9 mouse cellular contexts compared by ENCODE assay signal in the genomic region with DNA sequence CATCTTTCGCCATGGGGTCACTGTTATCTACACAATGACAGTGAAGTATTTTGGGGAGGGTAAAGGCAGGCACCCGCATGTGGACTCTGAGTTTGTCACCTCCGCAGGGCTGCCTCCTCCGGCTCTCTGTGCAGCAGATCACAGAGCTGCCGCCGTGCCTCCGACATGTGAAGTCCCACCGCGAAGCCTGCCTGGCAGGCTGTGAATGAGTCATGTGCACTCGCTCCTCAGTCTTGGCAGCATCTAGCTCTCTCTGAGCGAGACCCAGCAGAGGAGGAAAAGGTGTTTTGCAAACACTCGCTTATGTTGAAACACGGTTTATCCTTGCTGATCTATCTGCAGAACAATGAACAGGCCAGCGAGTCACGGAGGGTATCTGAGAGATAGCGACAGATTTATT. TPM values are rescaled to one million over a fixed set of nuclear protein-coding genes. Genes with fewer than 3 reads are reported as not detected.
DNase-seq lines count a peak whose midpoint lies in the region; ATAC-seq and TF ChIP-seq lines count a peak whose summit lies in the region.
"Had no signal": no experiment of that assay in that cellular context is flagged by ENCODE, and none has a peak within 500 bp of the region (broad histone marks: within the 10 kb centered on the region; RNA-seq: fewer than 3 reads in every experiment).

No protein-coding gene starts in this region.

- no peak overlapping the region for H3K9ac ChIP-seq in kidney, postnatal 0 days (ENCODE audit: low read depth, low read length)
- no peak overlapping the region for H3K9ac ChIP-seq in hindbrain, embryonic 16.5 days (ENCODE audit: low read depth, low read length)
- H3K9ac ChIP-seq: hindbrain, embryonic 15.5 days had no signal

- no peak for TF ChIP-seq CTCF in kidney, postnatal 0 days (IDR thresholded peaks at IDR 0.05; ENCODE audit: low read depth)

- no peaks in the 10 kb centered on the region for H3K36me3 ChIP-seq in kidney, postnatal 0 days (ENCODE audit: insufficient read depth, low read length)
- no peaks in the 10 kb centered on the region for H3K36me3 ChIP-seq in hindbrain, embryonic 16.5 days (ENCODE audit: control insufficient read depth, insufficient read depth, low read length)
- H3K36me3 ChIP-seq: hindbrain, embryonic 15.5 days had no signal

- no peak overlapping the region for H3K4me3 ChIP-seq in kidney, postnatal 0 days (replicated peaks; ENCODE audit: low read depth, low read length)
- no peak overlapping the region for H3K4me3 ChIP-seq in hindbrain, embryonic 16.5 days (ENCODE audit: low read length)
- H3K4me3 ChIP-seq: hindbrain, embryonic 15.5 days had no signal

- H3K27ac ChIP-seq in kidney, postnatal 0 days: no peak overlapping the region
- no peak overlapping the region for H3K27ac ChIP-seq in hindbrain, embryonic 16.5 days (ENCODE audit: low read depth, low read length)
- H3K27ac ChIP-seq: hindbrain, embryonic 15.5 days had no signal

- no peaks in the 10 kb centered on the region for H3K9me3 ChIP-seq in kidney, postnatal 0 days (replicated peaks; ENCODE audit: low read length)
- no peaks in the 10 kb centered on the region for H3K9me3 ChIP-seq in hindbrain, embryonic 16.5 days (ENCODE audit: control insufficient read depth, low read length)
- H3K9me3 ChIP-seq: hindbrain, embryonic 15.5 days had no signal

- ATAC-seq in kidney, postnatal 0 days (replicated peaks; ENCODE audit: low FRiP score, low read depth): no peak
- ATAC-seq in hindbrain, embryonic 16.5 days: no peak; the same call in 1 of the 2 replicates

- peak; percentile 11 for DNase-seq in kidney, postnatal 0 days (ENCODE audit: low spot score)
- DNase-seq in kidney, adult 8-10 months: no peak
- peak; percentile 64 for DNase-seq in adrenal gland, postnatal 25 days
- peak; percentile 76 to 82 for DNase-seq in frontal cortex, postnatal 36 days (ENCODE audit: low spot score in 2 of 2)
- DNase-seq in left cerebral cortex, postnatal 10 days (ENCODE audit: extremely low spot score in 1 of 2, low spot score in 2 of 2): peak; percentile 40 to 60
- DNase-seq in right cerebral cortex, adult 2 months (ENCODE audit: low spot score in 2 of 2): peak; percentile 79
- no peak for DNase-seq in kidney, adult 18-20 months

- H3K4me2 ChIP-seq in kidney, postnatal 0 days (ENCODE audit: low read length): no peak overlapping the region
- no peak overlapping the region for H3K4me2 ChIP-seq in hindbrain, embryonic 16.5 days (ENCODE audit: low read length)
- H3K4me2 ChIP-seq: hindbrain, embryonic 15.5 days had no signal

- no peaks in the 10 kb centered on the region for H3K4me1 ChIP-seq in kidney, postnatal 0 days (replicated peaks; ENCODE audit: insufficient read depth, low read length)
- H3K4me1 ChIP-seq in hindbrain, embryonic 16.5 days (ENCODE audit: control insufficient read depth, insufficient read depth, low read depth, low read length): no peaks in the 10 kb centered on the region
- H3K4me1 ChIP-seq: hindbrain, embryonic 15.5 days had no signal

- WGBS in kidney, postnatal 0 days: 56% methylated on average over 16 of the region's 16 CpGs
- WGBS in hindbrain, embryonic 16.5 days: 71% methylated on average over 16 of the region's 16 CpGs

- intact Hi-C loops in left cerebral cortex, postnatal 10 days (cut with DNase I): no loop called here

- H3K27me3 ChIP-seq in kidney, postnatal 0 days (ENCODE audit: insufficient read depth, low read length): no peaks in the 10 kb centered on the region
- H3K27me3 ChIP-seq in hindbrain, embryonic 16.5 days (replicated peaks; ENCODE audit: control insufficient read depth, insufficient read depth, low read length): no peaks in the 10 kb centered on the region
- H3K27me3 ChIP-seq: hindbrain, embryonic 15.5 days had no signal

RNA-seq across cellular contexts. Expression of gene Maml3, which starts 35.3 kb away (rescaled TPM):
- polyA plus RNA-seq in kidney, postnatal 0 days (2015; fragmentation: Nextera tagmentation; extraction: Ambion mirVana): 5.4 and 5.7 TPM in 2 replicates
- 8.2 and 11.8 TPM in 2 replicates for total RNA-seq in adrenal gland, postnatal 25 days (2021)
- total RNA-seq in left cerebral cortex, postnatal 10 days (2021): 1 to 10 TPM; 7.2 to 7.8 TPM
- 5.2 and 6.2 TPM in 2 replicates for polyA plus RNA-seq in hindbrain, embryonic 16.5 days (2015; fragmentation: Nextera tagmentation; extraction: Ambion mirVana)

Comparison
In these comparisons a context has a peak if more than half of its experiments do, and no peak if none do; other contexts are left out.
1. DNase-seq: peak in kidney, postnatal 0 days (single experiment), adrenal gland, postnatal 25 days (single experiment), frontal cortex, postnatal 36 days (2 of 2), left cerebral cortex, postnatal 10 days (2 of 2) and right cerebral cortex, adult 2 months (2 of 2); none in kidney, adult 8-10 months (0 of 2) and kidney, adult 18-20 months (single experiment).